Mouse (Mus musculus) lung, postnatal 14 days (tissue): ENCODE results near the gene Scarf1.
"Not testable (repeated sequence)": the region's sequence is repeated elsewhere in the genome, so short reads cannot be mapped to it uniquely, and the experiment has no call there.

Source experiments
- DNase-seq: peaks from one replicate; pipeline ENCODE4 v3.0.0; 2021

The Scarf1 gene

DNA sequence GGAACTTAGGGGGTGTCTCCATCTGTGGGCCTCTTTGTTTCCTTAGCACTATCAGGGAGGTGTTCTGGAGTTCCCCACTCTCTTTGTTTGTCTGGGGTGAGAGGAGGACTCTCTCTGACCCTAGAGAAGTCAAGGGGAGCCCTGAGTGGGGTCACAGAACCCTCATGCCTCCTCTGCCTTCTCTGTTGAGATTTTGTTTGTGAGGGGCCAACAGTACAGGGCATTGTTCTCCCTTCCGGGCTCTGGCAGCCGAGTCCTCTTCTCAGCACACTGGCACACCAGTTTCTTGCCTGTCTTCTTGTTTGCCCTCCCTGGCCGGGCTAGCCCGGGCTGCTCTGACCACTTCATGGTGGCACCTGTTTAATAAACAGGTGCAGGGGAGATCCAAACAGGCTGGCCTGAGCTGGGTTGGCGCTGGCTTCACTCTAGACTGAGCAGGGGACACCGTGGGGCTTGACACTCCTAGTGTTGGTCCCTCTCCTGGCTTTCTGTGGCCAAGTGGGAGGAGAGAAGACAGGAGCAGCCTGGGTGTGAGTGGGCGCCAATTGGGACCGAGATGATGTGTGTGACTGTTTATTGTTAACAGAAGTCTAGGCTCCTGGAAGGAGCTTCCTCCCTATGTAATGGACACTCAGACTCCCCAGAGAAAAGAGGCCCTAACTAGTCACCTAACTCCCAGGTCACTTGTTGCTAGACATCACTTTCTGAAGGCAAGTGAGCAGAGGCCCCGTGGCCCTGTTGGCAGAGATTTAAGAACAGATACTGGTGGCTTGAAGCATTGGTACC, 25.0 kb downstream of the Scarf1 start:
- DNase-seq = no peak

GRCm38 (mm10) chr11:75538970-75539299, 25.6 kb downstream of the Scarf1 start:
- DNase-seq = no peak

DNA sequence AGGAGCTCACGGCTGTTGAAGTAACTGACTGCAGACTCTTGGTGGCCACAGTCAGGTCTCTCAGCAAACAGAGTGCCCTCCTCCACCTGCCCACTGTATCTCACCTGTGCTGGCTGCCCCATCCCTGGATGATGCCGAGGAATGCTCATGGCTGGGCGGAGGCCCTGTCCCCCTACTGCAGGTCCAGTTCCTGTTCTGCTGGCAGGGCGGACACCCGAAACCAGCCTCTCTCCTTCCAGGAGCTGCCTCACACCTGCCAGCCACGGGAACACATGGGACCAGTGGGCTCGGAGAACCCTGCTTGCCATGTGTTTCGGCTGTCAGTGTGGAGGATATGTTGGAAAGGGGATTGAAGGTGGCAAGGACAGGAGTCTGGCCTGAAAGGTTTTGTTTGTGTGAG, 26.9 kb downstream of the Scarf1 start:
- DNase-seq = no peak

DNA sequence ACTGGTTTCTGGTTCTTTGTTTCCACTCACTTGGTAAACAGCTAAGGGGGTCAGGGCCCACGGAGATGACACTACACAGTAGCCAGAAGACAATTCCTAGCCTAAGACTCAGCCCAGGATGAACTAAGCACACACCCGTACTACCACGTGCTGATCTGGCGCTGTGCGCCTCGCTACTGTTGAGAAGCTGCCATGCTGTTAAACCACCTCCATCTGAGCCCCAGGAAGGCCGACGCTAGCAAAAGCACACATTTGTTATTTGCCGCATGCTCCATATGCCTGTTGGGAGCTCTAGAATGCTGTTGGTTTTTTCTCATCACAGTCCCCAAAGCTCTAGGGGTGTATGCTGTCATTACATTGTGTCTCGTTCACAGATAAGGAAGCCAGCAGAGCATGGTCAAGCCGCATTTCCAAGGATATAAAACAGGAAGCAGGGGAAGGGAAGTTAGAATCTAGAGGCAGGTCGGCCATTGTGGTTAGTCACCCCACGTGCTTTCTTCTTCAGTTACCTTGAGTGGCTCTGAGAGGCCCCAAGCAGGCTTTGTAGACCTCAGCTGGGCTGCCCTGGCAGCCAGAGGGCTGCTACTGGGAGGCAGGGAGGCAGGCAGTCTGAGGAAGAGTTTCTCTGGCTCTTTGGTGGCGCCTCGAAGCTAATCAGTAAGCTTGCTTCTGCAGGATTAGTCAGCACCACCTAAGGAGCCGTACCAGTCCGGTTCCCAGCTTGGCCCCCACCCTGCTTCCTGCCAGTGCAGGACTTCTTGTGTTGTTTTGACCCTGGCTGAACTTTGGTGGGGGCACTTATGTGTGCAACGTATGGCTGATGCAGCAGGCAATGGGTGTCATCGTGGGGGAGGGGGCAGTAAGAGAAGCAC, 27.6 kb downstream of the Scarf1 start:
- DNase-seq = no peak

GRCm38 (mm10) chr11:75544713-75545112, 31.4 kb downstream of the Scarf1 start:
- DNase-seq = no peak

- no peak for DNase-seq
These were observed 32.7 kb downstream of the Scarf1 start for GRCm38 (mm10) chr11:75546057-75546456.

DNA sequence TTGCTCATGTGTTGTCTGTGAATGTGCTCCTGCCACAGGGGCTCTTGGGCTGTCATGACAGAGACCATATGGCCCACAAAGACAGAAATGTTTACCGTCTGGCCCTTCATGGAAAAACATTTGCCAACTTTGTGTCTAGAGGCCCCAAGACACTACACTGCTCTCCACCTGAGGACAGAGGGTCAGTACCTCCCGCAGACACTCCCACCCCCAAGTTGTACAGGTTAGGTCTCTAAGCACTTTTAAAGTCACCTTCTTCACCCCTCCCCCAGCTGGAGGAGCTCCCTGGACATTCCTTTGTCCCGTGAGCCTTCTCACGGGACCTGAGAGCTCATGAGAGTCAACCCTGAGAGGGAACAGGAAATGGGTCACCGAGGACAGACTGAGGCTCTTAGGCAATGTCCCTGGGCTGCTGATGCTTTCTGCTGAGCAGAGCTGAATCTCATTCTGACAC, 36.3 kb downstream of the Scarf1 start:
- peak; percentile 67 for DNase-seq

DNA sequence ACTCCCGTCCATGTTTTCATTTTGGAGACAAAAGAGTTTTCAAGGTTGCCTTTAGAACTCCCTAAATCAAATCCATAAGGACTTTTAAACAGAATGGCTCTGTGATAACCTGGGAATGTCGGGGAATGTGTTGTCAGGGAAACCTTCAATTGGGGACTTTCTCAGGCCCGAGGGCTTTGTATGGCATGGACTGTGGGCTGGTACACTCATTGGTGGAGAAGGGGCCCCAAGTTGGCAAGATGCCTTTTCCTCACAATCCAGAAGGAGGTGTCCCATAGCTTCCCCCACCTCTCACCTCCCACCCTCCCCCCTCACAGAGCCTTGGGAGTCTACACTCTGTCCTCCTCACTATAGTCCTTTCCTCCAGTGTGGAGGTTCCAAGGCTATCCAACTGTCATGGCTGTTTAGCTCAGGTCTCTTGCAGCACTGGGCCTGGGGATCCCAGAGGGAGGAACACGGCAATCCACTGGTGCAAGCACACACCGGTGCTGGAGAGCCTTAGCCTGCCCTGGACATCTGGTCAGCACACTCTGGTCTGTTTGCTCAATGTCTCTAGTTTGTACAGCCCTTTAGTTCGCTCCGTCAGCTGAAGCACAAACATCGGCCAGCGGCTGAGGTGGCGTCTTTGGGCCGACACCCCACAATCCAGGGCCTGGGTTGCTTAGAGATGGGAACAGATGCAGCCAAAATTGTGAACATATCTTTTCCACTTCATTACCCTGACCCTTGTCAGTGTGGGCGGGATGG, 37.0 kb downstream of the Scarf1 start:
- peak; percentile 73 for DNase-seq

DNA sequence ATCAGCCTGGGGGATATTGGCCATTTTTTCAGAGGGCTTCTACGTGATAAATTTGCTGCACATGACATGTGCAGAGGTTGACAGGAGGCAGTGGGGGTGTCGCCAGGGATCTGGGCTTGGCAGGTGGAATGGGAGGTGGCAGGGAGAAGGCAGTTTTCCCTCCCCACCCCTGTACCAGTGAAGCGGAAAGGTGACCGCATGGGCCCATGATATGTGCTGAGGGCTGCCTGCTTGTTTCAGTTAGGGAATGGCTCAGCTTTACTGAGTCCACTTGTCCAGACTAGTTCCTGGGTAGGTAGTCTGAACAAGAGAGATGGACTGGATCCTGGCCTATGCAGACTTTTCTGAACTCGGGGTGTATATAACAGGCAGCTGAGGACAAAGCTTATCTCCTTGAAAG, 38.0 kb downstream of the Scarf1 start:
- DNase-seq = no peak

- DNase-seq = peak; percentile 58
These were observed 38.7 kb downstream of the Scarf1 start for GRCm38 (mm10) chr11:75551961-75552441.

DNA sequence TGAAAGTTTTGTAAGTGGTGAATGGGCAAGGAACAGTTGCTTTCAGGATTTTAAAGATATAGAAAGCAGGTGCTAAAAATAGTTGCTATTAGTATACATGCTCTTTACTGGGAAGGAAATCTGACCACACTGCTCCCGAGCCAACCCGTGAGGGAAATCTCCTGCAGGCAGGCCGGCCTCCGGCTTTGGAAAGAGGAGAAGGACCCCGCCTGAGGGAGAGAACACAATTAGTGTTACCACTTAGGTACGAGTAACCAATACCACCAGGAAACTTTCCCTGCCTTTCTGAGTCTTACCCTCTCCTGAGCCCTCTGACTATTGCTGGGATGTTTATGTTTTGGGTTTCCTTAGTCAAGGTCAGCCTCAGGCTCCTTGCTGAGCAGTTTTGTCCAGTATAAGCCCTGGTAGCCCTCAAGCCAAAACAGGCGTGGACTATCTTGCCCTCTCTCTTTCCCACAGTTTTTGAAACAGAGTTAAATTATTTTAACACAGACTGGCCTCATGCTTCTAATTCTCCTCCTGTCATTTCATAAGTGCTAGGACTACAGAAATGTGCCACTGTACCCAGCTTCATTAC, 39.7 kb downstream of the Scarf1 start:
- DNase-seq = no peak

- DNase-seq = not testable (repeated sequence)
These were observed 42.7 kb downstream of the Scarf1 start for GRCm38 (mm10) chr11:75556006-75556405.

- DNase-seq = no peak
These were observed 43.8 kb downstream of the Scarf1 start for GRCm38 (mm10) chr11:75557142-75557541.

- no peak for DNase-seq
These were observed 44.8 kb downstream of the Scarf1 start for GRCm38 (mm10) chr11:75558101-75558500.

GRCm38 (mm10) chr11:75559870-75560504, 46.6 kb downstream of the Scarf1 start:
- no peak for DNase-seq

- DNase-seq = no peak
These were observed 47.4 kb downstream of the Scarf1 start for GRCm38 (mm10) chr11:75560530-75561409.

GRCm38 (mm10) chr11:75561410-75561791, 48.1 kb downstream of the Scarf1 start:
- DNase-seq = no peak

GRCm38 (mm10) chr11:75562840-75563239, 49.5 kb downstream of the Scarf1 start:
- DNase-seq = no peak

DNA sequence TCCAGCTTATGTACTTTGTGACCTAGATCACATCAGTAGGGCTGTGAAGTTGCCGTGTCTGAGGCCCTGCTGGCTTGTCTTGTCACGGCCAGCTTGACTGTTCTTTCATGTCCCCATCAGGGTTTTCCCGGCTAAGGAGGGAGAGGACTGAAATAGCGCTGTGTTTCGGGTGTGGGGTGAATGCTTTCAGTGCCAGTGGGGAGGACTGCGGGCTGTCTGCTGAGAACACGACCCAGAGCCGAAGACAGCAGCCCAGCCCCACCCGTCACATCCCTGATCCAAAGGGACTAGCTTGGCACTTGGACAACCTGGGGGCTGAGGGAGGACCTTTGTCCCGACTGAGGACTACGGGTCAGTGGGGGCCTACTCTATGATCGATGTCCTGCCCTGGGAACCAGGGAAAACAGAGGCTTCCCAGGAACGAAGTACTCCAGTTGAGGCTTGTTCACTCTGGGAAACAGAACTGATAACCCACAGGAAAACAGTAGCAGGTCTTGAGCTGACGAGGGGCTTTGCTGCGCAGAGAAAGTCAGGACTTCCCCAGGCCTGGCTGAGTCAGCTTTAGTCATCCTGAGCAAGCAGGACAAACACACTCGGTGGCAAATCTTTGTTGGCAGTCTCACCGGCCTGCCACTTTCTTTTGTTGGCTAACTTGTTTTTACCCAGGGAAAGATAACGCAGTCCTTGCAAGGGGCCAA, 50.7 kb downstream of the Scarf1 start:
- DNase-seq = peak; percentile 52

- DNase-seq = peak; percentile 66
These were observed 52.5 kb downstream of the Scarf1 start for GRCm38 (mm10) chr11:75565849-75566248.
